Mouse (Mus musculus) CD4-positive, CD25-positive, alpha-beta regulatory T cell, adult 2 months (primary cell): ENCODE results near the gene Zbed6.

Source experiments
- DNase-seq: peaks from one replicate; pipeline ENCODE4 v3.0.0-alpha.2; 2012; ENCODE audit warnings: low read depth, low spot score

The Zbed6 gene

DNA sequence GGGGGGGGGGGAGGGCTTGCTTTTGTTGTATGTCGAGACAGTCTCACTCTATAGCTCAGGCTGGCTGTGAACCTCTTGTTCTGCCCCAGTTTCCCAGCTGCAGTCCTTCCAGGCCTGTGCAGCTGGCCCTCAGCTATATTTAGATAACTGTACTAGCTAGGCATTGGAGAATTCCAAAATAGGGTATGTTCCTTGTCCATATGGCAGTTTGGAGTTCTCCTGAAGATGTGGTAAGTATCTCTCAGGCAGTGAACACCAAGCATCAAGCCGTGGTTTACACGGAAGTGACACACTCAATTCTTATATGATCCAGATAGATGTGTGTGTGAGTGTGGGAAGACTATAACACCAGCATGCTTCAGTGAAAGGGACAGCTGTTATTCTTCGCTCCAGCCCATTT, 2.7 kb upstream of the Zbed6 start:
- no peak for DNase-seq

DNA sequence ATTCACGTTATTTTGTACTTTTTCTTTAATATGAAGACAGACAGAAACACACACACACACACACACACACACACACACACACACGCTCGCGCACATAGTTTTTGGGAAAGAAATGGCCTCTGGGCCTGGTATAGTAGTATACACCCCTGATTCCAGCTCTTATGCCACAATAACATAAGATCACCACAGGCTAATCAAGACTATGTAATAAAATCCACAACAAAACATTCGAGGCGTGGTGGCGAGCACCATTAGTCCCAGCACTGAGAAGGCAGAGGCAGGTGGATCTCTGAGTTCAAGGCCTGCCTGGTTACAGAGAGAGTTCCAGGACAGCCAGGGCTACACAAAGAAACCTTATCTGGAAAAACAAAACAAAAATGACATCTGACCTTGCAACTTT, 2.3 kb upstream of the Zbed6 start:
- no peak for DNase-seq

DNA sequence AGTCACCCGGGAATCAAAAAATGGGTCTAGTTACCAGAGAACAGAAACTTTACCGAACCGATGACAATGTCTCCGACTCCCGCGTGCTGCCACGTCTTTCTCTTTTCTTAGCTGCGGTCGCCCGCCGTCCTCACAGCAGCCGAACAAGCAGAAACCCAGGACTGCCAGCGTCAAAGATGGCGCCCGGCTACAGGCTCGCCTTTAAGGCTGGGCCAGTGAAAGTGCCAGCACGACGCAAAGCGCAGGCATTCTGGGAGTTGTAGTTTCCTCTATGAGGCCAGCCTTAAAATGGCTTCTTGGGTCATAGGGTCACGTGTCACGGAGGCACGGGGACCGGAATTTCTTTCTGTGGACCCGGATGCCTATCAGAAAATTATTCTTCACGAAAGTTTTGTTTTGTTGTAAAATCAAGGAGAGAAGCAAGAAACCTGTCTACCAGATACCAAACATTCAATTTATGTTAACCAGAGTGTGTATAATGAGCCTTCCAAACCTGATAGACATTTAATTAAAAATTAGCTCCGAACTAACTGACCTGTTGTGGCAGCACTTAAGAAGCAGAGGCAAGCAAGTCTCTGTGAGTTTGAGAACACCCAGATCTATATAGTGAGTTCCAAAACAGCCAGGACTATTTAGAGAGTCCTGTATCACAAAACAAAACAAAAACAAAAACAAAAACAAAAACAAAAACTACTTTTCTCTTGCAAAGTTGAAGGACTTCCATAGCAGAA, 683 bp upstream of the Zbed6 start, which contains the start of gene Gm38394:
Gene Gm38394, minus strand, starts transcription at position 116 of the 731 bp plus-strand sequence.
- peak; percentile 97 for DNase-seq

DNA sequence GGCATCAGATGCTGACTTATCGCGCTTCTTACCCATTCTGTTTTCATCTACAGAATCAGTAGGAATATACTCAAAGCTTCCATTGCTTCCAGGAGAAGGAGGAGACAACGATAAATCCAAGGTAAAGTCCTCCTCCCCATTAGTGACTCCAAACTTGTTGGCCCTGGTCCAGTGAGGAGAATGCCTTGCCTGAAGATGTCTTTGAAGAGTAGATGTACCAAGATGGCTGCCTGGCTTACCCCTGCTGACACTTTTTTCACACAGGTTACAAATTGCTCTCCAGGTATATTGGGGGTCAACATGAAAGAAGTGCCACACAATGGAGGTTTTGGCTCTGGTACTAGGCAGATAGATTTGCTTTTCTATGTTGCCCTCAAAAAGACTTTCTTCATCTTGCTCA, 1.8 kb downstream of the Zbed6 start:
- no peak for DNase-seq

DNA sequence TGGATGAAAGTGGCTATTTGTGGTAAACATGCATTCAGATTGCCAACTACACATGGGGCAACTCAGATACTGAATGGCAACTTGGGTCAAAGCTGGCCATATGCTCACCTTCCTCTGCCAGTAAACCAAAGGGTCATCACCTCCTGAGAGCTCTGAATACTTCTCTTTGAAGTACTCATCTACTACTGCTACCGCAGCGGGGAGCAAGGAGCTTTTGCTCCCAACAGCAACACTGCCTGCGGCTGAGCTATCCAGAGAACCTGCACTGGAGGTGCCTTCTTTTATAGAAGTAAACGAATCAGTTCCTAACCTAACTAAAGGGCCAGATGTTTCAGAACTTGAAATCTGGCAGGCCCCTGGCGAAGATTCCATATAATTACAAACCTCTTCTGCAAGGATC, 3.9 kb downstream of the Zbed6 start:
- no peak for DNase-seq

DNA sequence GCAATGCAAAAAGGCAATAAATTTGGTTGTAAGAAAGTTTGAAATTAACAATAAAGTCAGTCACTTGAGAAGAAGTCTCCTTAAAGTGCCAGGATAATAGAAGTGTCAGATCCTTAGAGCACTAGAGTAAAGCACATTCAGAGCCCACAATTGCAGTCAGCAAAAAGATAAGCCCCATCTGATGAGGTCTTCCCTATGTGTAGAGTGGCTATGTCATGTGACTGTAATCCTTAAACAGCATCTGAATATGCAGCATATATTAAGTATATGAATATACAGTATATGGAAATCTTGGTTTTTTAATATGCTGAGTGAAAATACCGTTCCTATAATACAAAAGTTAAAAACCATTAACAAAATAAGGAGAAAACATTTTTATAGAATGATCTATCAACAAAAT, 7.7 kb downstream of the Zbed6 start:
- no peak for DNase-seq

DNA sequence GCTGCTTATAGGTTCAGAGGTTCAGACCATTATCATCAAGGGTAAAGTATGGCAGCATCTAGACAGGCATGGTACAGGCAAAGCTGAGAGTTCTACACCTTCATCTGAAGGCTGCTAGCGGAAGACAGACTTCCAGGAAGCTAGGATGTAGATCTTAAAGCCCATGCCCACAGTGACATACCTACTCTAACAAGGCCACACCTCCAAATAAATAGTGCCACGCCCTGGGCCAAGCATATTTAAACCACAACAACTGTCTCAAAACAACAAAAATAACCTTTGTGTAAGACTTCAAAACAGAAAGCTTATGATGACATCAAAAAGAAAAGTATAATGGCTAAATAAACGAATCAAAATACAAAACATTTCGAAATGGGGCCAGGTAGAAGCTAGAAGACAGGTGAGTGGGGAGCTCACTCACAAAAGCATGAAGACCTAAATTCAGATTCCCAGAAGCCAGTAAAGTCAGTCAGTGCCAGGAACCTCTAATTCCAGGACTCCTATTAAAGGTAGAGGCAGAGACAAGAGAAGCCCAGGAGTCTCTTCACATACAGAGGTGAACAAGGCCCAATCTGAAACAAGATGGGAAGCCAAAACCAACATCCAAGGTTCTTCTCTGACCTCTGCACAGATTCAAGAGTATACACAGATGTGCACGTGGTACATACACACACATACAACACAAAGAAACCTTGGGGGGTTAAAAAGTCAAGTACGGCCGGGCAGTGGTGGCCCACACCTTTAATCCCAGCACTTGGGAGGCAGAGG, 10.2 kb downstream of the Zbed6 start:
- DNase-seq, result peak; percentile 33

DNA sequence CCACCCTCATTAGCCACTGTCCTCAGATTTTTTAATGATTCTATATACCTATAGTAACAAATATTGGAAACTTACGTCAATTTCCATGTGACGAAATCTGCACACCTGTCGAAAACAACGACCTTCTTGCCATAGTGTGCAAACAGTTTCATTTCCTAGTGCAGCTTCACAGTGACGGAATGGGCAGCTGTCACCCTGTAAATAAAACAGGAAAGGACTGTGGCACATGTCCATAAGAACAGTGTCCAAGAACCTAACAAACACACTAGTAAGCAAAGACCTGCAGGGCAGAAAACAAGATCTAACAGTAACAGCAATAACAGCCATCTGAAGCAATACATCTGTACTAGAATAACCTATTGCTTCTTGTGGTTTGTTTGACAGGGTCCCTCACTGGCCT, 15.0 kb downstream of the Zbed6 start:
- DNase-seq, result no peak

DNA sequence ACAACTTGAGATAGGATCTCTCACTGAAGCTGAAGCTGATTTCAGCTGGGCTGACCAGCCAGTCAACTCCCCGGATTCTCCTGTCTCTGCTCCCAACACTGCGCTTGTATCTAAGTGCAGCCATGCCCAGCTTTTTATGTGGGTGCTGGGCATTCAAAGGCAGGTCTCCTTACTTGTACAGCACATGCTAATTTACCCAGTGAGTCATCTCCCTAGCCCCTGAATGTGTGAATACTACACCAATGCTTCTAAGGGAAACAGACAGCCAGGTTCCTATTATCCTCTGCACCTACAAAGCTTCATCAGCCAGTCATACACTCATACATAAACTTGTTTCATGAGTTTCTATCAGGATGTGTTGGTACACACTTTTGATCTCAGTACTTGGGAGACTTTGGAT, 19.5 kb downstream of the Zbed6 start:
- DNase-seq, result no peak

DNA sequence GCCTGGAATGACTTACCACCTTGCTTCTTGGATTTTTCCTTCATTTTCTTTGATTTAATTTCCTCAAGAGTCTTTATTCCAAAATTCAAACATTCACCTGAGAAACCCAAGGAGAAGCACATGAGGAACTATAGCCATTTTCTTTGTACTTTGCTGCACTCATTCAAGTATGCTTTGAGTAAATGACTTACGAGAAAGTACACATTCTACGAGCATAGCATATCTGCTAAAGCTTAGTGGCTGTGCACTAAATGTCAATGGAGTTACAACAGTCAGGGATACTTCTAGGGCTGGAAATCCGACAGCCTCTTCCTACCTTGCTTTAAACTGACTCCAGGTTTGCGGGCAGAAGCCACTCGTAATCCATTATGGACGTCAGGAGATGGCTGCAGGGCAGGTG, 22.2 kb downstream of the Zbed6 start:
- DNase-seq, result no peak

DNA sequence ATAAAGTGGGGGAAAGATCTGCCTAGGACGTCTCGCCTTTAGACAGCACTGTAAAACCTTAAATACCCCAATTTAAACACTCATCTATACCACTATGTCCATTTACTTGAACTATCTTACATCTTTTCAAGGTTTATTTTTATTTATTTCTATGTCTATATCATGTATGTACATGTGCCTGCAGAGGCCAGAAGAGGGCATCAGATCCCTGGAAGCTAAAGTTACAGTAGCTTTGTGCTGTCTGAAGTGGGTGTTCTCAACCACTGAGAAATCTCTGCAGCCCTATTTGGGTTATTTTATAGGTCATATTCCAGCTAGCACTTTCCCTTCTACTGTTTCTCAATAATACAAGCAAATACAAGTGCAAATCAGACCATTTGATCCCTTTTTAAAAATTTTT, 28.5 kb downstream of the Zbed6 start:
- peak; percentile 33 for DNase-seq

DNA sequence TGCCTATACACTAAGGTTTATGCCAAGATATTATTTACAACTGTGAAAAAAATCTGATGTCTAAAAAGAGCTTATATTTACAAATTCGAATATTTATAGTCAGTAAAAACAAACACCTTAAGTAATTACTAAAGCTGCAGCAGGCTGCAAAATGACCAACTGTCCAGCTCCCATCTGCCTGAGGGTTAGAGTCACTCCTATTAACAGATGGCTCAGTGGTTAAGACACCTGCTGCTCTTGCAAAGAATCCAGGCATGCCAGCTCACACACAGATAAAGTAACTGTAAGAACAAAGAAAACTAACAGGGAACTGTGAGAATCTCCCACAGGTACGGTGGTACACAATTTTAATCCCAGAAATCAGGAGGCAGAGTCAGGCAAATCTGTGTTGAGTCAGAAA, 35.6 kb downstream of the Zbed6 start:
- DNase-seq, result no peak

DNA sequence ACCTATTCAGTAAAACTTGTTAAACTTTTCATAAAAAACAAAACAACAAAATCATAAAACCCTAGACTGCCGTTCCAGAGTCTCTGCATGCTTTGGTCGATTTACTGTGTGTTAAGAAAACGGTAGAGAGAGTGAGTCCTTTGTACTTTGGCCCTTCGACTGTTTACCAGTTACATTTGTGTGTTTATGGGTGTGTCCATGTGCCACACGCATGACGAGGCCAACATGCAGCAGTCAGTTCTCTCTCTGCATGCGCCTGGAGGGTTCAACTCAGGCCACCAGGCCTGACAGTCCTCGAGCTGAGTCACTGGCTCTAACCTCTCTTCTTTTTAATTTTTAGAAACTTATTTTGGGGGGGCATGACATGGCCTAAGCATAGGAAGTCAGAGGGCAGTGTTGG, 42.4 kb downstream of the Zbed6 start:
- DNase-seq, result no peak

DNA sequence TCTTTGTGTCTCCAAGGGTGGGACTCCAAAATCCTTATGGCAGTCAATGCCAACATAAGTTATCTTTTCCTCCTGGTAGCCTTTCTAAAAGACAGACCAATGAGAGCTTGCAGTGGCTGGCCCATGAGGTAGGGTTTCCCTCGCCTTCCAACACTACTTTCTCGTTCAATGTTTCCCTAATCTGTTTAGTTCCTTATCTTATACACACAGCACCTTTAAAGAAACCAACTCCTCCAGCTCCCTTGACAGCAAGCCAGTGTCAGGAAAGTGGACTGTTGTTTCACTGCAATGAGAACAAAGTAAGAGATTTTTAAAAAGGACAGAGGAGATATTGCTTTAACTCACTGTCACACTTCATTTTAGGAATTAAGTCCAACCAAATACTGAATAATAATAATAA, 42.8 kb downstream of the Zbed6 start:
- DNase-seq, result no peak

DNA sequence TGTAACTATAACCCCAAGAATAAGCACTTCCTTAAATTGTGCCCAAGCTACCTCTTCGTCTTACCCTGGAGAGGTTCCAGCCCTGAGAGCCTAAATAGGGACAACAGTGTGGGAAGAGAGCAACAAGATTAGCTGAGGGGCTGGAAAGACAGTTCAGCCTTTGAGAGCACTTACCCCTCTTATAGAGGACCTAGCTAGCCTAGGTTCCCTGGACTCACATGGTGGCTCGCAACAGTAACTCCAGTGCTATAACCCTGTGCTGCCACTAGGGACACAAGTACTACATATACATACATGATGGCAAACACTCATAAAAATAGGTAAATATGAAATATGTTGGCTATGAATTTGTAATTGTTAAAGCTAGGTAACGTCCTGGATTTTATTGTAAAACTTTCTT, 46.9 kb downstream of the Zbed6 start:
- DNase-seq, result peak; percentile 47

DNA sequence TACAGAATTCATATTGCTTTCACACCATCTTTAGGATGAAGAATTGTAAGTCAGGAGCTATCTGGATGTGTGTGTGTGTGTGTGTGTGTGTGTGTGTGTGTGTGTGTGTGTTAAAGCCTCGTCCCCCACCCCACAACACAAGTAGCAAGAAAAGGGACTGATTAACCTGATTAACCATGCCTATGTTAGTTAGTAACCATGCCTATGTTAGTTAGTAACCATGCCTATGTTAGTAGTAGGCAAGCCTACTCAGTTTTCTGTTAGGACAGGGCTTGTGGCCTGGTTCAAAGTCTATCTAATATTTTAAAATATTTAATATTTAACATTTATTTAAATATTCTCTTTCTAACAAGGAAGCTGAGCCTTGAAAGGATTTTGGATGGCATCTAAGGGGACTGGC, 49.2 kb downstream of the Zbed6 start:
- DNase-seq, result no peak

DNA sequence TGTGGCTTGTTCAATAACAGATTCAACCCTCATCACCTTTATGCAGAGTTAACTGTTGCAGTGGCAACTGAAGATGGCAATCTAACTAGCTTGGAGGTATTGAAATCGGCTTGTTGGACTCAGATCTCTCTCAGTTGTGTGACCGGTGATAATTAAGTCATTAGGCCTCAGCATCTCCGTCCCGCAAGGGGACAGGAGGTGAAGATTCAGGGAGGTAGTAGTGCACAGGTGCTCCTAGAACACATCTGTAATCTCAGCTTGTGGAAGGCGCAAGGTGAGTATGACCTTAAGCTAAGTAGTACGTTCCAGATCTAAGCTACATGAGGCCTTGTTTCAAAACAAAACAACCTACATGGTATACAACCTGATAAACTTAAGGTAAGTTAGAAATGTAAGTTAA, 50.1 kb downstream of the Zbed6 start:
- DNase-seq, result no peak

DNA sequence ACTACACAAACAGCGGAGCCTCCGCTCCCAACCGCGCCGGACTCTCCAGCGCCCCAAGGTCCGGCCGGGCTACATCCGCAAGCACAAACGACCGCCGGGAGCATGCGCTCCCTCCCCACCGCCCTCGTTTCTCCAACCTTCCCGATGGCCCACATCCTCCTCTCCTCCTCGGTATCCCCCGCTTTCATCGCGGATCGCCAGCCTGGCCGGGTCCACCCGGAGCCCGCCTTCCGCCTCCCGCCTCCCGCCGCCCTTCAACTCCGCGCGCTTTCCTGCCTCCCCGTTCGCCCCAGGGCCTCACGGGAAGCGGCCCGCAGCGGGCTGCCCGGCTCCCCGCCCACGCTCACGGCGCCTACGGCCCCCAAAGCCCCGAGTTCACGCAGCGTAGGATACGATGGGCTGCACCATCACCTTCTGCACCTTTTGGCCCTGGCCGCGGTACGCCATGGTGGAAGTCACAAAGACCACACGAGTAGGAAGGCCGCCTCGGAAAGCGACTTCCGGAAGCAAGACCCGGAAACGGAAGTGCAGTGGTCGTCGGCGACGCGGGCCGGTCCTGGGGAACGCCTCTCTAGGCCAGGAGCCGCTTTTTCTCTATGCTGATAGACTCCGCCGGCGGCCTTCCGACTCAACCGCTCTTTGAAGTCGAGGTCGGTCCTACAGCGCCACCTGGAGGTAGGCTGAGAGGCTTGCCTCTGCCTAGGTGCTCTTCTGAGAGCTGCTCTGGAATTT, 50.7 kb downstream of the Zbed6 start, which contains the start of gene Snrpe:
Gene Snrpe, minus strand, starts transcription at position 521 of the 732 bp plus-strand sequence.
- DNase-seq, result peak; percentile 99
